Mouse (Mus musculus) hindlimb bud, embryonic 11.5 days (tissue): Measurements from ENCODE around the gene Ckap5.
"Not testable (repeated sequence)": the region's sequence is repeated elsewhere in the genome, so short reads cannot be mapped to it uniquely, and the experiment has no call there.

Source experiments
- DNase-seq: peaks from one replicate; pipeline ENCODE4 v3.0.0-alpha.2; 2012; ENCODE audit warnings: low read depth, low spot score; ENCODE audit errors: extremely low spot score

Ckap5 gene

DNA sequence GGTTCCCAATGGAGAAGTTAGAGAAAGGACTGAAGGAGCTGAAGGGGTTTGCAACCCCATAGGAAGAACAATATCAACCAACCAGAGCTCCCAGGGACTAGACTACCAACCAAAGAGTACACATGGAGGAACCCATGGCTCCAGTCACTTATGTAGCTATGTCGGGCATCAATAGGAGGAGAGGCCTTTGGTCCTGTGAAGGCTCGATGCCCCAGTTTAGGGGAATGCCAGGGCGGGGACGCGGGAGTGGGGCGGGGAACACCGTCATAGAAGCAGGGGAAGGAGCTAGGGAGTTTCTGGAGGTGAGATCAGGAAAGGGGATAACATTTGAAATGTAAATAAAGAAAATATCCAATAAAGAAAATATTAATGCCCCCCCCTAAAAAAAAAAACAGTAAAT, 96.8 kb downstream of the Ckap5 start:
- DNase-seq, result not testable (repeated sequence)

GRCm38 (mm10) chr2:91627486-91627885, 100.9 kb downstream of the Ckap5 start:
- no peak for DNase-seq

DNA sequence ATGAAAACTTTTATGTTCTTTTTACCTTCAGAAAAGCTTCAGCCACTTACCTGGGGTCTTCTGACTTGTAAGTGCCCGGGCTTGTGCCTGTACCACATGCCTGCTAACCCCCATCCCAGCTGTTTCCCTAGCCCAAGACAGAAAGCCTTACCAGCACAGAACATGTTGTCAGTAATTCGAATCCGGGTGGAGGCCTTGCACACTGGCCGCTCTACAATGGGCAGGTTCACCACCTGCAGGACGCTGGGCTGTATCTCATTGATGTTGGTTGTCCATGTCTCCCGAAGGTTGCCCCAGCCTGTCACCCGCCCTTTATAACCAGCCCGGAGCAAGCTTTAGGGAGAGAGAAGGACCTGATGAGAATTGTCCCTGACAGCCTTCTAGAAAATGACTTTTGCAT, 101.6 kb downstream of the Ckap5 start:
- no peak for DNase-seq

DNA sequence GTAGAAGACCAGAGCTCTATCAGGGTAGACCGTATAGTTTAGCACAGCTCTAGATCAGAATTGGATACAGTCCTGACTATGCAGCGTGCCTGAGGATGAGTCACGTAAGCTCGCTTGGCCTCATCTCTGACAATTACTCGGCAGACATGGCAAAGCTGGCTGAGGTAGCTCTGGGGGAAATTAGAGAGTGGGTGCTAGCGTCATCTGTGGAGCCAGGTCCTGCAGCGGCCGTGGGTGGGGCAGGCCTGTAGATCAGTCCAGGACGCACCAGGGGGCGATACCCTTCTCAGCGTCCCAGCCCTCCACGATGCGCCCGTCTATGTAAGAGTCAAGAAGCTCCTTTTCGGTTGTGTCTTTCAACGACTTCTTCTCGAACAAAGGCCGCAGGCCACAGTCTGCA, 103.1 kb downstream of the Ckap5 start:
- no peak for DNase-seq

GRCm38 (mm10) chr2:91630384-91630783, 103.8 kb downstream of the Ckap5 start:
- DNase-seq, result no peak

- DNase-seq, result no peak
Observed at GRCm38 (mm10) chr2:91631826-91632225, 105.3 kb downstream of the Ckap5 start.

- no peak for DNase-seq
Observed at GRCm38 (mm10) chr2:91632316-91632715, 105.8 kb downstream of the Ckap5 start.

GRCm38 (mm10) chr2:91633334-91633977, 106.9 kb downstream of the Ckap5 start:
- DNase-seq, result no peak

DNA sequence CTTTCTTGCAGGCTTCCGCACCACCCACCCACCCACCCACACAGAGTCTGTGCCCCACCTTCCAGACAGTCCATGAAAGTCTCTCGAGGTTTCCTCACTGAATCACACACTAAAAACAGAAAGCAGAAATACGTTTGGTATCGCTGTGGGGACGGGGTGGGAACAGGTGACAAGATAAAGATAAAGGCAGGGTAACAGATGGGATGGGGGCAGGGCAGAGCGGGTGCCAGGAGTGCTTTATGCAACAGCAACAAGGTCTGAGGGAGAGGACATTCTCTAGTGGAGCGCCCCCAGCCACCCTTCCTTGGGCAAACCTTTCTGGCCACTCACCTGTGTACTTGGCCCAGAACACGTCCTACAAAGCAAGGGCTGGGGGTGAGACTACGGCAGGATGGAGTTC, 108.3 kb downstream of the Ckap5 start:
- DNase-seq, result no peak

- DNase-seq, result no peak
Observed at GRCm38 (mm10) chr2:91635486-91635885, 108.9 kb downstream of the Ckap5 start.

GRCm38 (mm10) chr2:91636229-91636628, 109.7 kb downstream of the Ckap5 start, which contains the start of gene F2:
Gene F2 (minus strand): TSS chr2:91636414.
- no peak for DNase-seq

GRCm38 (mm10) chr2:91636727-91637338, 110.3 kb downstream of the Ckap5 start:
- DNase-seq, result no peak

DNA sequence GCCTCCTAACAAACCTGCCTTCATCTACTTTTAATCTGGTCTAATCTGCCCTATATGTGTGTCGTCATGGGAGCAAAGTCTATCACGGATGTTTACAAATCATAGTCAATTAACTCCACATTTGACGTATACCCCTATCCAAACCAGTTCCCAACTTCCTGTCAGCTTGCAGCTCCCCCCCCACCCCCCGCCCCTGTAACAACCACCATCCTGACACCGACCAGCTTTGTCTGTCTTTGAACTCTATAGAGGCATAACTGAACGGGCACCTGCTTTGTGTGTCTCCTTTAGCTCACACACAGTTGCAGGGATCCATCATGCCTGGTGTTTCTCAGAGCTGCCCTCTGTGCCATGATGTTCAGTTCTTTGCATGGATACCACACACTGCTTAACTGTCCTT, 112.4 kb downstream of the Ckap5 start:
- DNase-seq, result no peak

DNA sequence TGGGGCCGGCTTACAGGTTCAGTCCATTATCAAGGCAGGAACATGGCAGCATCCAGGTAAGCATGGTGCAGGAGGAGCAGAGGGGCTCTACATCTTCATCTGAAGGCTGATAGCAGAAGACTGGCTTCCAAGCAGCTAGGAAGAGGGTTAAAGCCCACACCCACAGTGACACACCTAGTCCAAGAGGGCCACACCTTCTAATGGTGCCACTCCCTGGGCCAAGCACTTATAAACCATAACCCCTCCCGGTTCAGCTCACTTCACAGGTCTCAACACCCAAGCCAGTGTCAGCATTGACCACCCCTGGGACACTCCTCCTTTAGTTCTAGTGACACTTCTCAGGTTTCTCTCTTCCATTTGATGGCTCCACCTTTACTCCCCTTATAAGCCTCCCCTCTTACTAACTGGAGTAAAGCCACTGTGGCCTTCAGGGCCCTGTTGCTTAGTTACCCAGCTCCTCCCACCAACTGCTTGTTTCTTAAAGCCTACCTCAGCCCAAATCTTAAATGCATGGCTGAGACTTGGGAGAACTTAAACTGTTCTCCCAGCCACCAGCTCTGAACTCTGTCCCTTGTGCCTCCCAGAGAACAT, 116.4 kb downstream of the Ckap5 start:
- DNase-seq, result no peak

GRCm38 (mm10) chr2:91644021-91644420, 117.5 kb downstream of the Ckap5 start:
- no peak for DNase-seq

DNA sequence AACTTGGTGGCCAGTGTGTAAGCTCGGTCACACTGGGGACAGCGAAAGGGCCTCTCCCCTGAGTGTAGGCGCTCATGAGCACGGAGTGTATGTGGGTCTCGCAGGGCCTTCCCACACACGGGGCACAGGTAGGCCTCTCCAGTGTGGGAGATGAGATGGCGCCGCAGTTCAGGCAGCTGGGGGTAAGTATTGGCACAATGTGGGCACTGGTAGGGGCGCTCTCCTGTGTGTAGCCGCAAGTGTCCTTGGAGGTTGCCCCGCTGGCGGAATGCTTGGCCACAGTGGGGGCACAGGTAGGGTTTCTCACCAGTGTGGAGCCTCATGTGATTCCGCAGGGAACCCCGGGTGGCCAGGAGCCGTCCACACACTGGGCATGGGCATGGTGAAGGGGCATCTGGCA, 118.8 kb downstream of the Ckap5 start:
- DNase-seq, result no peak

GRCm38 (mm10) chr2:91645811-91646210, 119.2 kb downstream of the Ckap5 start:
- DNase-seq, result no peak

DNA sequence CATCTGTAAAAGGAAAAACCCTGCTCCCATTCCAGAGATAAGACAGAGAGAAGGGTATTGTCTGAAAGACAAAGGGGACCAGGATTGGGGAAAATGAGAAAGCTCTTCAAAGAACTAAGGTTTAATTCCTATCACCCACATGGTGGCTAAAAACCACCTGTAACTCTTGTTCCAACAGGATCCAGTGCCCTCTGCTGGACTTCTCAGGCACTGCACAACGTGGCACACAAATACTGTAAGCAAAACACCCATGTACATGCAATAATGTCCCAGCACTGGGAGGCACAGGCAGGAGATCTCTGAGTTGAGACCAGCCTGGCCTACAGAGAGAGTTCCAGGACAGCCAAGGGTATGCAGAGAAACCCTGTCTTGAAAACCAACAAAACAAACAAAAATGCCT, 120.2 kb downstream of the Ckap5 start:
- DNase-seq, result peak; percentile 33

GRCm38 (mm10) chr2:91649152-91649551, 122.6 kb downstream of the Ckap5 start:
- DNase-seq, result no peak

GRCm38 (mm10) chr2:91649553-91650359, 123.2 kb downstream of the Ckap5 start, which contains the start of the genes Zfp408 and Arhgap1:
Gene Zfp408 (minus strand): TSS chr2:91649791.
Gene Arhgap1 (plus strand): TSS chr2:91649860.
- DNase-seq, result peak; percentile 97

DNA sequence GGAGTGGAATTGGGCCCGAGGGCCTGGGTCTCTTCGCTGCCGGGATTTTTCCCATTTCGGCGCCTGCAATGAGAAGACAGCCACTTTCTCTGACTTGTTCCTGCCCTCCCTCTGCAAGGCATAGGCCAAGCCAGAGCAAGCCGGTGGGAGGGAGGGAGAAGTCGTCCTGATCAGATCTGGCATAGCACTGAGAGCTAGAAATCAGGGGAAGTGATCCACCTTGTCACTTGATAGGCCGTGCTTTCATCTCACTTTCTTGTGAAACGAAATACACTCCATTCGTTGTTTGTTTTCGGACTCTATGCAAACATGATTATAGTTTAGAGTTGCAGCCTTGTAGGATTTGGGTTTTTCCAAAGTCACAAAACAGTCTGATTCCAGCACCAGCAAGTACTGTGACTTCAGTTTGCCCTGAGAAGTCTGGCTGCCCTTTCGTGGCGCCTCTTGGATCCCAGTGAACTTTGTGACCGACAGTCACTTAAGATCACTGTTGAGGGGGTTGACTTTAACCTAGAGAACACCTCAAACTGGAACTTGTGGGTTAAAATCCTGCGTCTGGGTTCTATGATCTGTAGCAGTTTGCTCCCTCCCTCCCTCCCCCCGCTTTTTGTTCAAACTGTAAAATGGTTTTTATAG, 123.9 kb downstream of the Ckap5 start:
- DNase-seq, result no peak
